Mouse (Mus musculus): ENCODE measurements around the gene Ccl8.

Ccl8 gene

GRCm38 (mm10) chr11:82132977-82133376, 18.0 kb downstream of the Ccl8 start:
- Histone ChIP-seq H3K4me1 (replicated peaks; ENCODE audit: low read depth, low read length) (no peaks in the 10 kb centered on the region), H3K27me3 (ENCODE audit: insufficient read depth, low read length) (no peaks in the 10 kb centered on the region), H3K36me3 (ENCODE audit: insufficient read depth, low read length) (no peaks in the 10 kb centered on the region), H3K9me3 (ENCODE audit: low read length) (no peaks in the 10 kb centered on the region), H3K4me3 (replicated peaks; ENCODE audit: low read length) (no peak overlapping the region)
- no peak for TF ChIP-seq CTCF (conservative IDR thresholded peaks at IDR 0.05; ENCODE audit: low read length)
- no peak for TF ChIP-seq POU5F1 (IDR thresholded peaks at IDR 0.05; ENCODE audit: borderline replicate concordance, low read length)
- TF ChIP-seq NANOG (IDR thresholded peaks at IDR 0.05; ENCODE audit: borderline replicate concordance, low read length), result no peak

GRCm38 (mm10) chr11:82136196-82136595, 21.2 kb downstream of the Ccl8 start:
- Histone ChIP-seq H3K4me1 (replicated peaks; ENCODE audit: low read depth, low read length) (no peaks in the 10 kb centered on the region), H3K4me3 (replicated peaks; ENCODE audit: low read length) (no peak overlapping the region), H3K27me3 (ENCODE audit: insufficient read depth, low read length) (no peaks in the 10 kb centered on the region), H3K9me3 (ENCODE audit: low read length) (no peaks in the 10 kb centered on the region), H3K36me3 (ENCODE audit: insufficient read depth, low read length) (no peaks in the 10 kb centered on the region)
- TF ChIP-seq CTCF (conservative IDR thresholded peaks at IDR 0.05; ENCODE audit: low read length) (no peak), POU5F1 (IDR thresholded peaks at IDR 0.05; ENCODE audit: borderline replicate concordance, low read length) (no peak), NANOG (IDR thresholded peaks at IDR 0.05; ENCODE audit: borderline replicate concordance, low read length) (no peak)

- no peaks in the 10 kb centered on the region for H3K27me3 ChIP-seq (ENCODE audit: insufficient read depth, low read length)
- TF ChIP-seq POU5F1 (IDR thresholded peaks at IDR 0.05; ENCODE audit: borderline replicate concordance, low read length) (no peak), NANOG (IDR thresholded peaks at IDR 0.05; ENCODE audit: borderline replicate concordance, low read length) (no peak), CTCF (conservative IDR thresholded peaks at IDR 0.05; ENCODE audit: low read length) (no peak)
- no peaks in the 10 kb centered on the region for H3K36me3 ChIP-seq (ENCODE audit: insufficient read depth, low read length)
- no peaks in the 10 kb centered on the region for H3K9me3 ChIP-seq (ENCODE audit: low read length)
- no peaks in the 10 kb centered on the region for H3K4me1 ChIP-seq (replicated peaks; ENCODE audit: low read depth, low read length)
- H3K4me3 ChIP-seq (replicated peaks; ENCODE audit: low read length), result no peak overlapping the region
Observed at GRCm38 (mm10) chr11:82139492-82140094, 24.6 kb downstream of the Ccl8 start.

- TF ChIP-seq POU5F1 (IDR thresholded peaks at IDR 0.05; ENCODE audit: borderline replicate concordance, low read length) (no peak), CTCF (conservative IDR thresholded peaks at IDR 0.05; ENCODE audit: low read length) (no peak), NANOG (IDR thresholded peaks at IDR 0.05; ENCODE audit: borderline replicate concordance, low read length) (no peak)
- no peaks in the 10 kb centered on the region for H3K27me3 ChIP-seq (ENCODE audit: insufficient read depth, low read length)
- H3K4me3 ChIP-seq (replicated peaks; ENCODE audit: low read length), result no peak overlapping the region
- H3K36me3 ChIP-seq (ENCODE audit: insufficient read depth, low read length), result no peaks in the 10 kb centered on the region
- no peaks in the 10 kb centered on the region for H3K9me3 ChIP-seq (ENCODE audit: low read length)
- H3K4me1 ChIP-seq (replicated peaks; ENCODE audit: low read depth, low read length), result no peaks in the 10 kb centered on the region
Observed at GRCm38 (mm10) chr11:82159126-82159525, 44.1 kb downstream of the Ccl8 start.

- no peak for TF ChIP-seq NANOG (IDR thresholded peaks at IDR 0.05; ENCODE audit: borderline replicate concordance, low read length)
- no peak for TF ChIP-seq POU5F1 (IDR thresholded peaks at IDR 0.05; ENCODE audit: borderline replicate concordance, low read length)
Observed at GRCm38 (mm10) chr11:82163285-82163684, 48.3 kb downstream of the Ccl8 start.

More at GRCm38 (mm10) chr11:82163285-82163684, 48.3 kb downstream of the Ccl8 start:
- Histone ChIP-seq H3K36me3 (ENCODE audit: insufficient read depth, low read length) (no peaks in the 10 kb centered on the region), H3K27me3 (ENCODE audit: insufficient read depth, low read length) (no peaks in the 10 kb centered on the region), H3K9me3 (ENCODE audit: low read length) (no peaks in the 10 kb centered on the region), H3K4me3 (replicated peaks; ENCODE audit: low read length) (no peak overlapping the region), H3K4me1 (replicated peaks; ENCODE audit: low read depth, low read length) (no peaks in the 10 kb centered on the region)
